Mouse (Mus musculus) embryonic facial prominence, embryonic 14.5 days (tissue): Measurements from ENCODE around the gene Josd1. TPM values are rescaled to one million over a fixed set of nuclear protein-coding genes. Genes with fewer than 3 reads are reported as not detected.

Source experiments
- ATAC-seq: fragments of 200-750 bp; cut with Nextera tagmentation; 2 replicates; pipeline ENCODE4 v1.8.0; 2017; ENCODE audit warnings: low read depth, moderate number of reproducible peaks, moderate TSS enrichment
- DNase-seq: peaks from one replicate; pipeline ENCODE4 v3.0.0-alpha.2; 2015; ENCODE audit warnings: low spot score
- H3K27ac ChIP-seq: fragments of 300-500 bp; sonication (generic); replicated peaks from 2 replicates; pipeline ENCODE4 v1.5.1; 2014; ENCODE audit warnings: low read depth, mild to moderate bottlenecking, low read length, moderate library complexity
- H3K27me3 ChIP-seq: fragments of 300-500 bp; sonication (generic); replicated peaks from 2 replicates; pipeline ENCODE4 v1.6.1; 2014; ENCODE audit warnings: low read length; ENCODE audit not compliant: control insufficient read depth, insufficient read depth
- H3K36me3 ChIP-seq: fragments of 300-500 bp; sonication (generic); 2 replicates; pipeline ENCODE4 v1.6.1; 2014; ENCODE audit warnings: low read length, mixed read lengths; ENCODE audit not compliant: control insufficient read depth, insufficient read depth
- H3K4me1 ChIP-seq: fragments of 300-500 bp; sonication (generic); 2 replicates; pipeline ENCODE4 v1.6.1; 2014; ENCODE audit warnings: antibody characterized with exemption, low read length; ENCODE audit not compliant: control insufficient read depth, insufficient read depth
- H3K4me2 ChIP-seq: fragments of 300-500 bp; sonication (generic); 2 replicates; pipeline ENCODE4 v1.6.1; 2014; ENCODE audit warnings: low read depth, mild to moderate bottlenecking, low read length, moderate library complexity, mixed read lengths
- H3K4me3 ChIP-seq: fragments of 300-500 bp; sonication (generic); 2 replicates; pipeline ENCODE4 v1.5.1; 2014; ENCODE audit warnings: low read depth, mild to moderate bottlenecking, low read length
- H3K9ac ChIP-seq: fragments of 300-500 bp; sonication (generic); 2 replicates; pipeline ENCODE4 v1.6.1; 2014; ENCODE audit warnings: low read depth, mild to moderate bottlenecking, low read length, moderate library complexity, mixed read lengths
- H3K9me3 ChIP-seq: fragments of 300-500 bp; sonication (generic); 2 replicates; pipeline ENCODE4 v1.6.1; 2016; ENCODE audit warnings: low read length; ENCODE audit not compliant: control insufficient read depth
- WGBS: fragments of 180-500 bp; shearing (Covaris S2); extraction: QIAGEN DNeasy Blood & Tissue Kit; methylation state at CpG from one replicate; pipeline ENCODE4 v1.1.7; 2014; 5-methylcytosine and 5-hydroxymethylcytosine counted together
- polyA plus RNA-seq: library from polyadenylated mRNA; unstranded; fragments of >200 nt; fragmentation: Nextera tagmentation; extraction: Ambion mirVana; gene quantifications from 2 replicates; pipeline ENCODE4 v1.2.1, GENCODE M21; 2014

The Josd1 gene
- polyA plus RNA-seq = 19.0 and 19.9 TPM in 2 replicates

- ATAC-seq = peak; percentile 53
Measured at GRCm38 (mm10) chr15:79687646-79688267, at the start of gene Josd1. TSS of gene Josd1 (minus strand) at chr15:79687919.

GRCm38 (mm10) chr15:79734311-79734710, 46.6 kb upstream of the Josd1 start:
- no peak overlapping the region for H3K9ac ChIP-seq
- H3K27ac ChIP-seq = no peak overlapping the region
- no peak overlapping the region for H3K4me2 ChIP-seq
- DNase-seq (no peak), ATAC-seq (no peak)
- no peaks in the 10 kb centered on the region for H3K9me3 ChIP-seq
- WGBS = 85% methylated on average over 8 of the region's 8 CpGs
- no peak overlapping the region for H3K4me3 ChIP-seq
- H3K27me3 ChIP-seq = no peaks in the 10 kb centered on the region
- peaks cover 83% of the 10 kb centered on the region for H3K36me3 ChIP-seq
- 0 out of 2 replicates have a peak, but pooled peaks cover 3% of the 10 kb centered on the region for H3K4me1 ChIP-seq

More at GRCm38 (mm10) chr15:79687646-79688267, at the start of gene Josd1:
- H3K27ac ChIP-seq = peak within 1 kb of the TSS; percentile 94
- no peaks in the 10 kb centered on the region for H3K27me3 ChIP-seq
- peak within 1 kb of the TSS; percentile 88 for H3K4me2 ChIP-seq
- no peaks in the 10 kb centered on the region for H3K36me3 ChIP-seq
- H3K4me1 ChIP-seq = peaks cover 48% of the 10 kb centered on the region
- H3K9me3 ChIP-seq = no peaks in the 10 kb centered on the region
- peak; percentile 96 for DNase-seq
- peak within 1 kb of the TSS; percentile 95 for H3K9ac ChIP-seq
- peak within 1 kb of the TSS; percentile 72 for H3K4me3 ChIP-seq
- WGBS = 0% methylated on average over 17 of the region's 72 CpGs

GRCm38 (mm10) chr15:79733640-79734039, 45.9 kb upstream of the Josd1 start:
- Histone ChIP-seq H3K4me3 (no peak overlapping the region), H3K36me3 (peaks cover 87% of the 10 kb centered on the region), H3K9ac (no peak overlapping the region), H3K4me1 (0 out of 2 replicates have a peak, but pooled peaks cover 3% of the 10 kb centered on the region), H3K4me2 (no peak overlapping the region), H3K9me3 (no peaks in the 10 kb centered on the region), H3K27me3 (no peaks in the 10 kb centered on the region), H3K27ac (no peak overlapping the region)
- 69% methylated on average over 4 of the region's 4 CpGs for WGBS
- DNase-seq (no peak), ATAC-seq (no peak)

DNA sequence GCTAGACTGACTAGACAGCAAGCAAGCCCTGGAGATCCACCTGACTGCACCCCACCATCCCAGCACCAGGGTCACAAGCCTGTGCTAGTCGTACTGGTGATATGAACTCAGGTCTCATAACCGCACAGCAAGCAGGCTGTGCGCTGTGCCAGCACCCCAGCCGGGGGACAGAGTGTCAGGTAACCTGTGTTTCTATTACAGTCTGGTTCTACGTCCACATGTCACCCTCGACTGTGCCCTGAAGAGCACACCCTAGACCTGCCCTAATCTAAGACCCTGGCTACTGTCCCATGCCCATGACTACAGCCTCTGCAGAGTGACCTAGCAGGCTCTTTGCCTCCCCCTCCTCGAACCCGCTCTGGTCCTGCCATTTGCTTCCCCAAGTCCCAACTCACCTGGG, 45.5 kb upstream of the Josd1 start:
- 97% methylated on average over 8 of the region's 8 CpGs for WGBS
- Histone ChIP-seq H3K36me3 (peaks cover 87% of the 10 kb centered on the region), H3K27ac (no peak overlapping the region), H3K9me3 (no peaks in the 10 kb centered on the region), H3K4me1 (0 out of 2 replicates have a peak, but pooled peaks cover 3% of the 10 kb centered on the region), H3K27me3 (no peaks in the 10 kb centered on the region), H3K4me2 (no peak overlapping the region), H3K4me3 (no peak overlapping the region), H3K9ac (no peak overlapping the region)
- ATAC-seq (no peak), DNase-seq (no peak)

- WGBS = 90% methylated on average over 7 of the region's 7 CpGs
- Histone ChIP-seq H3K4me1 (0 out of 2 replicates have a peak, but pooled peaks cover 3% of the 10 kb centered on the region), H3K36me3 (peaks cover 86% of the 10 kb centered on the region), H3K27ac (no peak overlapping the region), H3K4me2 (no peak overlapping the region), H3K9me3 (no peaks in the 10 kb centered on the region), H3K27me3 (no peaks in the 10 kb centered on the region), H3K4me3 (no peak overlapping the region), H3K9ac (no peak overlapping the region)
- no peak for ATAC-seq
- no peak for DNase-seq
Measured at GRCm38 (mm10) chr15:79731554-79731953, 43.8 kb upstream of the Josd1 start.

GRCm38 (mm10) chr15:79728731-79729388, 41.1 kb upstream of the Josd1 start:
- Histone ChIP-seq H3K27ac (no peak overlapping the region), H3K4me3 (no peak overlapping the region), H3K9ac (no peak overlapping the region), H3K4me2 (no peak overlapping the region), H3K9me3 (no peaks in the 10 kb centered on the region), H3K27me3 (no peaks in the 10 kb centered on the region), H3K36me3 (peaks cover 90% of the 10 kb centered on the region), H3K4me1 (no peaks in the 10 kb centered on the region)
- no peak for DNase-seq
- WGBS = 87% methylated on average over 9 of the region's 10 CpGs
- ATAC-seq = no peak

DNA sequence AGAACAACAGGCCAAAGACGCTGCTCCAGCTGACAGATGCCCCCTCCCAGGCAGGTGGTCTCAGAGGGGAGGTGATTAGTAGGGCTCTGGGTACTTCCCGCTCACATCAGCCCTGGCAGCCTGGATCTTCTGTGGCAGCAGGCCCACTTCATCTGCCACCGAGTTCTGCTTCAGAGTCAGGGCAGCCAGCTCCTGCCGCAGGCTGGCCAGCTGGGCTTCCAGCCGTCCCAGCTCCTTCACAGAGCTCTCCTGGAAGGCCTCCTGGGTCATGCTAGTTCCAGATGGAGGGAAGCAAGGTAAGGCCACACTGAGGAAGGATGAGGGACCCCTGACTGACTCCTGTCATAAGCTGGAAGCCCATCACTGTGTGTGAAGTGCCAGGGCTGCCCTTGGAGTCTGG, 40.6 kb upstream of the Josd1 start:
- DNase-seq (no peak), ATAC-seq (no peak)
- WGBS = 64% methylated on average over 4 of the region's 5 CpGs
- H3K9ac ChIP-seq = no peak overlapping the region
- no peaks in the 10 kb centered on the region for H3K4me1 ChIP-seq
- no peaks in the 10 kb centered on the region for H3K27me3 ChIP-seq
- H3K27ac ChIP-seq = no peak overlapping the region
- H3K9me3 ChIP-seq = no peaks in the 10 kb centered on the region
- no peak overlapping the region for H3K4me2 ChIP-seq
- peaks cover 84% of the 10 kb centered on the region for H3K36me3 ChIP-seq
- H3K4me3 ChIP-seq = no peak overlapping the region

DNA sequence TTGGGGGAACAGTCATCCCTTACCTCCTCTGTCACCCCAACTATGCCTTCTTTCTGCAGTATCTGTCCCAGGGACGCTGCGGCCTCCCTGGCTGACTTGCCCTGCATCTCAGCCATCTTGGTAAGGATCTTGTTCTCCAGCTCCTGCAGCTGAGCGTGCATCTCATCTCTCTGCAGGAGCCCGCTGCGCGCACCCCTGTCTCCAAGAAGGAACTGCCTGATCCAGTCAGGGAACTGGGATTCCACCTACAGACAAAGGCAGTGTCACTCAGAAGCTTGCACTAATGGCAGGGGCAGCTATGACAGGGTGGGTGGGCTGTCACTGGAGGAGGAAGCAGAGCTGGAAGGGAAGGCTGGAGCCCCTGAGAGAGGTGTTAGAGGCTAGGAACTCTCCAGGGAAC, 40.1 kb upstream of the Josd1 start:
- Histone ChIP-seq H3K27me3 (no peaks in the 10 kb centered on the region), H3K36me3 (peaks cover 80% of the 10 kb centered on the region), H3K4me1 (no peaks in the 10 kb centered on the region), H3K9ac (no peak overlapping the region), H3K4me3 (no peak overlapping the region), H3K4me2 (no peak overlapping the region), H3K9me3 (no peaks in the 10 kb centered on the region), H3K27ac (no peak overlapping the region)
- 90% methylated on average over 6 of the region's 6 CpGs for WGBS
- DNase-seq = no peak
- no peak for ATAC-seq
